Mouse (Mus musculus): ENCODE results near the gene Agbl3.
A peak's percentile ranks its signal among the peaks of the same experiment; 100 is the strongest.

GRCm38 (mm10) chr6:34877509-34878321, 97.5 kb downstream of the Agbl3 start, which contains the start of gene Cyren:
- TF ChIP-seq POLR2A (IDR thresholded peaks at IDR 0.05; ENCODE audit: low read depth, low read length) (peak; percentile 44), CTCF (IDR thresholded peaks at IDR 0.05; ENCODE audit: extremely low read depth, insufficient read depth, insufficient read length, insufficient replicate concordance) (peak; percentile 64)

Measured in spleen, adult 2 months (tissue).